Mouse (Mus musculus) T-cell, adult 2 months (primary cell): ENCODE data around the gene Arhgef40.
"Not testable (repeated sequence)": the region's sequence is repeated elsewhere in the genome, so short reads cannot be mapped to it uniquely, and the experiment has no call there.

ENCODE experiments used
- DNase-seq: peaks from one replicate; pipeline ENCODE4 v3.0.0; 2022; ENCODE audit warnings: low spot score

Gene Arhgef40

DNA sequence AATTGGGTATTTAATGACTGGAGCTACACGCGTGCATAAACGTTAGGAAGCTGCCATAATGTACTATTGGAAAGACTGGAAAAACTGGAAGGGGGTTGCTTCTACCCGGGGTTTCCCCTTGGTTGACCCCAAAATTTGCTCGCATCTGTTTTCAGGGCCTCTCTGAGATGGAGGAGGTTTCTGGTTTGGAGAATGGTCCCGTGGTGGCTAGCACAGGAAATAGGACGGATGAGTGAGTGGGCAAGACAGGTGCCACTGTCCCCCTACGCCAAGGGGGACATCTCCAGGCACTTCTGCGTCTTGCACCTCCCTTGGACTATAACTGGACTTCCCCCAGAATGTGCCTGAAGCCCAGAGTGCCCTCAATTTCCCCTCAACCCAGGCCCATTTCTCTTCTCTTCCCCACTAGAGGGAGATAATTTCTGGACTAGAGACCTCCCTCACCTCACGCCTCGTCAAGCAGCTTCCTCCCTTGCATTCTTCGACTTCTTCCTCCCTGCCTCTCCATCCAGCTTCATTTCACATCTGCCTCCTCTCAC lies 34.6 kb downstream of the Arhgef40 start:
- DNase-seq: no peak

- peak; percentile 95 for DNase-seq
Measured at GRCm38 (mm10) chr14:52019590-52020340, 35.2 kb downstream of the Arhgef40 start.

DNA sequence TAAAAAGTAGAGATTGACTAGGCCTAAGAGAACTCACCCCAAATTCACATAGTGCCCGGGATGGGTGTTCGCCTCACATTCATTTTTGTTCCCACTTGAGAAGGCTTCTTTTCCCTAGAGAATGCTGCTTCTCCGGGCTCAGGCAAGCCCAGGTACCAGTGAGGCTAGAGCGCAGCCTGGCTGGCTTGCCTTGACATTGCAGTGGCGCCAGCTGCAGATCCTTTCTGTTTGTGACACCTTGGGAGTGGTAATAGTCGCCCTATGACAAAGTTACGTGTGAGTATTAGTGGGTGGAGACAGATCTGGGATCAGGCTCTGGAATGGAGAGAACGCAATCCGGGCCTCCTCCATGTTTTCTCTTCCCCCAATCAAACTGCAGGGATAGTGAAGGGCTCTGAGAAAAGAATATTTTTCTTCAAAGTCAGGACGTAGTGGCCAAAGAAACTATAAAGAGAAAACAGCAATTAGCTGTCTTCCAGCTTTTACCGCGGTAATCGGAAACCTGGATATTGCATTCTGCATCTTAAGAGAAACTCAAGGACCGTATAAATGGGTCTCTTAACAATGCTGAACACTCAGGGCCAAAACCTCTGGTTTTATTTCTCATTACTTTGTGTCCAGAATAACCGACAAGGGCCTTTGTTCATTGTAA lies 36.1 kb downstream of the Arhgef40 start, which contains the start of gene Zfp219:
Gene Zfp219, minus strand, starts transcription at position 248 of the 652 bp plus-strand sequence.
- peak; percentile 45 for DNase-seq

GRCm38 (mm10) chr14:52021138-52021529 lies 36.6 kb downstream of the Arhgef40 start:
- DNase-seq: no peak

DNA sequence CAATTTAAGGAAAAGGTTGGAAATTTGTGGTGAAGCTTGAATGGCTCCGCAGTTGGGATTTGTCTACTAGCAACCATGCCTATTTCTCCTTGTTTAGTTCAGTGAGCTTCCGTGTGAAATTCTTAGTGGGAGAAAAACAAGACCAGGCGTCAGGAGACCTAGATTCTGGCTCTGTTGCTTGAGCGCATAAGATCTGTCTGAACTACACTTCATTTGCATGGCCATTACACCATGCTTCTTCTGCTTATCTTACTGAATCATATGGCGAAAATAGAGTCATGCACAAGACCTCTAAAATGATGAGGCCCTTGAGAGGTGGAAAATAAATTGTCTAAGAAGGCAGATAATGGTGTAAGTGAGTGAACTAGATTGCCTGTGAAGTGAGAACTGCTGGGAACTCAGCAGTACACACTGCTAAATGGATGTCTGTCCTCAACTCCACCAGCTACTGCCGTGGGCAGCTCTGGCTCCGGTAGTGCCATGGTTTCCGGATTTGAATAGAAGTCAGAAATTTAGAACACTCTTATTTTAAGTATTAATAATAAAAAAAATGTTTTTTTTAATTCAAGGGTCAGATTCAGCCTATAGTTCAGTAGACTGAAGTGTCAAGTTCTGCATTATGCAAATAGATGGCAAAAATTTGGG lies 37.2 kb downstream of the Arhgef40 start:
- no peak for DNase-seq

GRCm38 (mm10) chr14:52022244-52022708 lies 37.8 kb downstream of the Arhgef40 start:
- no peak for DNase-seq

DNA sequence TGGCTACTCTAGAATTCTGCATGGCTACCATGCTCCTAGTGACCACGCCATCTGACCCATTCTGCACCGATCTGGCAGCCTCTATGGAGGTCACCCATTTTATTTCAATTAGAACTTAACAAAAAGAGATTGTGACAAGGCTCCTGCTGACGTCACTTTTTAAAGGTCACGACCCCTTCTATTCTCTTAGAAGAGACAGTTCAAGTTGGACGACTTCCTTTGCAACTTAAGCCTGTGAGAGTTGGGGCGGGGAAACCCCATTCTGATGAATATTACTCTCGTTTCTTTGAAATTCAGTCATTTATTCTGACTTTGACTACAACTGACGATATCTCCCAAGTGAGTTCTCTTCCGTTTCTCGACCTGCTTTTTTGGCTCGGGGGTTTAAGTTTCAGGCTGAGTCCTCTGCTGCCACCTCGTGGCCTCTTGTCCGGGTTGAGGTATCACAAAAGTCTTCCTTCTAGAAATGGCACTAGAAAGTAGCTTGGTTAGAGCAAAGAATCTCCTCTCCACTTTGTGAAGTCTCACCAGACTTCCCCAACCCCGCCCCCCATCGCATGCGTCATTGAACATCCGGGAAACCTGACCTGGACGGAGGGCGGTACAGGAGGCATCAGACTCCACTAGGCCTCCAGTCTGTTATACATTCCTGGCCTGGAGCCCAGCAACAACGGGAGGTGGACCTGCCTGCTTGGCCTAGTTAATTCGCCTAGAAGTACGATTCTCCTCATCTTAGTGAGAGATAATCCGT lies 38.4 kb downstream of the Arhgef40 start:
- peak; percentile 91 for DNase-seq

DNA sequence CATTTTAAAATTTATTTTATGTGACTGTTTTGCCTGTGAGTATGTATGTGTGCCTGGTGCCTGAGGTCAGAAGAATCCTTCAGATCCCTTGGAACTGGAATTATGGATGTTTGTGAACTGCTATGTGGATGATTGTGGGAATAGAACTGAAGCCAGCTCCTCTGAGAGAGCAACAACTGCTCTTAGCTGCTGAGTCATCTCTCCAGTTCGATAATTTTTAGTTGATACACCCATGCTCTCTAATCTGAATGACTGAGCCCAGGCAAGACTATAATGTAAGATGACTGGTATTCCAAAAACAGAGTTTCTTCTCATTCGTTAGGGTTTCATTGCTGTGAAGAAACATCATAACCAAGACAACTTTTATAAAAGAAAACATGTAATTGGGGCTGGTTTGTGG lies 39.6 kb downstream of the Arhgef40 start:
- DNase-seq: no peak

- no peak for DNase-seq
Measured at GRCm38 (mm10) chr14:52026342-52026741, 41.8 kb downstream of the Arhgef40 start.

DNA sequence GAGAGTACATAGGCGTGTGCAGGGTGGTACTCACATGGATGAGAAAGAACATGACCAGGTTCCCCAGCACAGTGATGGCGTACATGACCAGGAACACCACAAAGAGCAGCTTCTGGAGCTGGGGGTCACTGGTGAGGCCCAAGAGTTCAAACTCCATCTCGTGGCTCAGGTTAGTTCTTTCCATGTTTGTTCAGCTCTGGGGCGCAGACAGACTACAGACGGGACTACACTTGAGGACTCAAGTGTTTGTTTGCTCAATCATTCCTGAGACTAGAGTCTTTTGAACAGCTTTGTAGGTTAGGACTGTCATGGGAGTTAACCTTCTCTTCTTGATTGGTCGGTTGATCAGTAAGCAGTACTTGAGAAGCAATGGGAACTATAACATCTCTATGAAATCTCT lies 51.4 kb downstream of the Arhgef40 start:
- DNase-seq: no peak

GRCm38 (mm10) chr14:52039332-52039731 lies 54.8 kb downstream of the Arhgef40 start:
- no peak for DNase-seq

DNA sequence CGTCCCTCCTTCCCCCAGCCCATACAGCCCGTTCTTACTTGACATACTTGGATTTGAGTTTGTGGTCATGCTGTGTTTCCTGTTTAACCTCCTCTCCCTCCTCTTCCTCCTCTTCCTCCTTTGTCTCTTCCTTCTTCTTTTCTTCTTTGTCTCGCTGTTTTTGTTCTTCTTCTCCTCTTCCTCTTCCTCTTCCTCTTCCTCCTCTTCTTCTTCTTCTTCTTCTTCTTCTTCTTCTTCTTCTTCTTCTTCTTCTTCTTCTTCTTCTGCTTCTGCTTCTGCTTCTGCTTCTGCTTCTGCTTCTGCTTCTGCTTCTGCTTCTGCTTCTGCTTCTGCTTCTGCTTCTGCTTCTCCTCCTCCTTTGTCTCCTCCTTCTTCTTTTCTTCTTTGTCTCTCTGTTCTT lies 57.8 kb downstream of the Arhgef40 start, which contains the start of gene Olfr221:
Gene Olfr221, minus strand, starts transcription at position 101 of the 400 bp plus-strand sequence.
- not testable (repeated sequence) for DNase-seq

- DNase-seq: no peak
Measured at GRCm38 (mm10) chr14:52043446-52043845, 58.9 kb downstream of the Arhgef40 start.

DNA sequence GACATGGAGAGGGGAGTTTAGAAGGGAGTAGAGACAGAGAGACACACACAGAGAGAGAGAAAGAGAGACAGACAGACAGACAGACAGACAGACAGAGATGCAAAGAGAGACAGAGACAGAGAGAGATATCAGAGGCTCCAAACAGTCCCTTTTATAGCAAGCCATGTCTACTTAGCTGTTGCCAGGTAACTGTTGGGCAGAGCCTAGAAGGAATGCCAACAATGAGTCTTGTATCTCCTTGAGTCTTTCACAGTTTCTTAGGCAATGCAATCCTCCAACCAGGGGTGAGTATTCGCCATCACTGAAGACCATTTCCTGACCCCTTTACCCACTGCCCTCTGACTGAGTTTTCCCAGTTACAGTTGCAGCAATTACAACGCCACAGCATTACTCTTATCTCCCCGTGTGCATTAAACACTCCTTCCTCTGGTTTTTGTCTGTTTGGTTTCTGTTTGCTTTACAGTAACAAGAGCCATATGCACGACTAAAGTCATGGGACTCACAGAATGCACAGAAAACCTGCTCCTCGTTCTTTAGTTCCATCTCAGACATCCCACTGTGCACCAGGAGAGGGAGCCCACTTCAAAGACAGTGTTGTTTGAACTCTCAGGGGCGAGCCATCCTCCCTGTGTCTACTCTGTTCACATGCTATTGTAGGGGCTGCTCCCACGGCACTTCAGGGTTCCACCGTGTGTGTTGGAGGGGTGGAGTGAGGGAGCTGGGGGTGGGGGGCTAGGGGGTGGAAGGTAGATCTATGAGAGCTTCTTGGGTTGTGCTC lies 60.6 kb downstream of the Arhgef40 start:
- peak; percentile 28 for DNase-seq

DNA sequence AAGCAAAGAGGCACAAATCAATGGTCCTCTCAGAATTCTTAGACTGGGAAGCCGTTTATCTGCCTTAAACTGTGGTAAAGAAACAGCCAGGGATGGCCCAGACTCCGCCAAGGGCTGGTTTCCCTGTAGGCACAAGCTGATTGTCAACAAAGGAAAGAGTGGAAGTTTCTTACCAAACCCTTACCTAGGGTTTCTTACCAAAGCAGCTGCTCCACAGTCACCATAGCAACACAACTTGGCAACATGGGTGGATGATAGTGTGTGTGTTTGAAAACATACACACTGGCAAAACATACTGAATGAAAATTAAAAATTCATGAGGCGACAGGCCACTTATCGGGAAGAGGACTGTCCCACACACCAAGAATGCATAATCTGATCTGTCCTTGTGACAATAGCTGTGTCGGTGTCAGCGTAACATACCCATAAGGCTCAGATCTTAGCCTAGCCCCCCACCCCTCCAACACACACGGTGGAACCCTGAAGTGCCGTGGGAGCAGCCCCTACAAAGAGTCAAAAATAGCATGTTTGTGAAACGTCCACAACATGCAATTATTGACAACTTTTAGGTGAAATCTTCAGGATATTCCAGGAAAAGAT lies 61.5 kb downstream of the Arhgef40 start:
- DNase-seq: no peak

GRCm38 (mm10) chr14:52052720-52053119 lies 68.2 kb downstream of the Arhgef40 start:
- DNase-seq: not testable (repeated sequence)
